Mouse (Mus musculus) heart, postnatal 0 days (tissue): ENCODE measurements around the gene Dusp8. TPM values are rescaled to one million over a fixed set of nuclear protein-coding genes. Genes with fewer than 3 reads are reported as not detected.
A peak's percentile ranks its signal among the peaks of the same experiment; 100 is the strongest.
"Not testable (repeated sequence)": the region's sequence is repeated elsewhere in the genome, so short reads cannot be mapped to it uniquely, and the experiment has no call there.

Experiments used
- ATAC-seq: fragments of 200-750 bp; cut with Nextera tagmentation; 2 replicates; pipeline ENCODE4 v1.8.0; 2017; ENCODE audit warnings: low read depth, moderate number of reproducible peaks, moderate library complexity; ENCODE audit not compliant: insufficient read depth
- DNase-seq: peaks from one replicate; pipeline ENCODE4 v3.0.0-alpha.2; 2016; ENCODE audit warnings: low spot score
- H3K27ac ChIP-seq: fragments of 300-500 bp; sonication (generic); 2 replicates; pipeline ENCODE4 v1.5.1; 2014; ENCODE audit warnings: low read depth, mild to moderate bottlenecking
- H3K27me3 ChIP-seq: fragments of 300-500 bp; sonication (generic); 2 replicates; pipeline ENCODE4 v1.6.1; 2014; ENCODE audit warnings: low read length, mixed read lengths; ENCODE audit not compliant: control insufficient read depth, insufficient read depth
- H3K36me3 ChIP-seq: fragments of 300-500 bp; sonication (generic); replicated peaks from 2 replicates; pipeline ENCODE4 v1.6.1; 2014; ENCODE audit warnings: low read length, mixed read lengths; ENCODE audit not compliant: control insufficient read depth, insufficient read depth
- H3K4me1 ChIP-seq: fragments of 300-500 bp; sonication (generic); 2 replicates; pipeline ENCODE4 v1.6.1; 2014; ENCODE audit warnings: antibody characterized with exemption; ENCODE audit not compliant: control insufficient read depth, insufficient read depth
- H3K4me2 ChIP-seq: fragments of 300-500 bp; sonication (generic); 2 replicates; pipeline ENCODE4 v1.6.1; 2014; ENCODE audit warnings: low read depth, mild to moderate bottlenecking, low read length, moderate library complexity
- H3K4me3 ChIP-seq: fragments of 300-500 bp; sonication (generic); 2 replicates; pipeline ENCODE4 v1.5.1; 2014; ENCODE audit warnings: low read depth, low read length
- H3K9ac ChIP-seq: fragments of 300-500 bp; sonication (generic); replicated peaks from 2 replicates; pipeline ENCODE4 v1.6.1; 2014; ENCODE audit warnings: low read depth, low read length, mixed read lengths
- H3K9me3 ChIP-seq: fragments of 300-500 bp; sonication (generic); replicated peaks from 2 replicates; pipeline ENCODE4 v1.6.1; 2016; ENCODE audit warnings: low read length; ENCODE audit not compliant: control insufficient read depth
- CTCF ChIP-seq: IDR thresholded peaks from 2 replicates; pipeline ENCODE4 v1.5.1; 2016; ENCODE audit warnings: antibody characterized with exemption, control low read depth, low read depth
- EP300 ChIP-seq: IDR thresholded peaks from 2 replicates; pipeline ENCODE4 v1.6.1; 2016; ENCODE audit warnings: antibody characterized with exemption, low read depth
- WGBS: fragments of 180-500 bp; shearing (Covaris S2); extraction: QIAGEN DNeasy Blood & Tissue Kit; methylation state at CpG from one replicate; pipeline ENCODE4 v1.1.7; 2014; 5-methylcytosine and 5-hydroxymethylcytosine counted together
- polyA plus RNA-seq: library from polyadenylated mRNA; unstranded; fragments of >200 nt; fragmentation: Nextera tagmentation; extraction: Ambion mirVana; gene quantifications from 2 replicates; pipeline ENCODE4 v1.2.1, GENCODE M21; 2015
- total RNA-seq: library from RNA; depleted of rRNA; stranded (reverse); fragments of >200 nt; gene quantifications from 2 replicates; pipeline ENCODE4 v1.2.3, GENCODE M21; 2014; ENCODE audit warnings: low replicate concordance; rRNA removed

Gene Dusp8
- total RNA-seq, result 29.4 and 31.4 TPM in 2 replicates
- 6.4 and 9.0 TPM in 2 replicates for polyA plus RNA-seq

- Histone ChIP-seq H3K27me3 (peaks cover 14% of the 10 kb centered on the region), H3K4me1 (peaks cover 31% of the 10 kb centered on the region)
- under 1% methylated on average over 45 of the region's 63 CpGs for WGBS
These were observed at the start of gene Dusp8 for GRCm38 (mm10) chr7:142095183-142095931. Gene Dusp8 (minus strand): TSS chr7:142095843.

GRCm38 (mm10) chr7:142144507-142144906 is 48.9 kb upstream of the Dusp8 start, which contains the start of gene Gm45337:
Gene Gm45337 (minus strand): TSS chr7:142144607.
- 65% methylated on average over 1 of the region's 1 CpGs for WGBS
- DNase-seq (no peak), ATAC-seq (no peak)
- Histone ChIP-seq H3K9me3 (no peaks in the 10 kb centered on the region), H3K4me1 (peaks cover 7% of the 10 kb centered on the region; the same call in 1 of the 2 replicates), H3K4me3 (no peak within 1 kb of the TSS), H3K27me3 (no peaks in the 10 kb centered on the region; the same call in 1 of the 2 replicates), H3K9ac (no peak within 1 kb of the TSS), H3K36me3 (no peaks in the 10 kb centered on the region), H3K27ac (no peak within 1 kb of the TSS), H3K4me2 (no peak within 1 kb of the TSS)
- TF ChIP-seq CTCF, result no peak
- TF ChIP-seq EP300, result no peak

More at GRCm38 (mm10) chr7:142095183-142095931, at the start of gene Dusp8:
- Histone ChIP-seq H3K9ac (peak within 1 kb of the TSS; percentile 90), H3K4me2 (peak within 1 kb of the TSS; percentile 78), H3K27ac (peak within 1 kb of the TSS; percentile 88), H3K4me3 (peak within 1 kb of the TSS; percentile 85), H3K9me3 (no peaks in the 10 kb centered on the region), H3K36me3 (no peaks in the 10 kb centered on the region)
- ATAC-seq (peak; percentile 92), DNase-seq (peak; percentile 90)
- TF ChIP-seq CTCF (peak; percentile 50), EP300 (no peak)

- H3K4me1 ChIP-seq, H3K27me3 ChIP-seq, DNase-seq, H3K4me3 ChIP-seq, H3K36me3 ChIP-seq, H3K27ac ChIP-seq, H3K9ac ChIP-seq, H3K4me2 ChIP-seq, H3K9me3 ChIP-seq, ATAC-seq: not testable (repeated sequence)
- 9% methylated on average over 1 of the region's 1 CpGs for WGBS
These were observed 47.9 kb upstream of the Dusp8 start for GRCm38 (mm10) chr7:142143506-142144010.

GRCm38 (mm10) chr7:142140696-142141095 is 45.1 kb upstream of the Dusp8 start:
- H3K4me1 ChIP-seq, result peaks cover 7% of the 10 kb centered on the region; the same call in 1 of the 2 replicates
- H3K27me3 ChIP-seq, result no peaks in the 10 kb centered on the region; the same call in 1 of the 2 replicates
- DNase-seq (no peak), ATAC-seq (no peak)
- H3K27ac ChIP-seq, result no peak overlapping the region
- H3K4me3 ChIP-seq, result no peak overlapping the region
- H3K9me3 ChIP-seq, result no peaks in the 10 kb centered on the region
- no peak for TF ChIP-seq EP300
- TF ChIP-seq CTCF, result no peak
- no peaks in the 10 kb centered on the region for H3K36me3 ChIP-seq
- H3K4me2 ChIP-seq, result no peak overlapping the region
- no peak overlapping the region for H3K9ac ChIP-seq
- 9% methylated on average over 1 of the region's 1 CpGs for WGBS

- not testable (repeated sequence) for H3K4me1 ChIP-seq, H3K27ac ChIP-seq, H3K9ac ChIP-seq, H3K27me3 ChIP-seq, DNase-seq, ATAC-seq, H3K36me3 ChIP-seq, H3K9me3 ChIP-seq, H3K4me3 ChIP-seq, H3K4me2 ChIP-seq
- 57% methylated on average over 2 of the region's 2 CpGs for WGBS
These were observed 40.3 kb upstream of the Dusp8 start, which contains the start of gene Gm39115 for GRCm38 (mm10) chr7:142135934-142136333. Gene Gm39115 (minus strand): TSS chr7:142136034.
